Mouse (Mus musculus) MEL (cell line): ENCODE data around the gene Gm11564. TPM values are rescaled to one million over a fixed set of nuclear protein-coding genes. Genes with fewer than 3 reads are reported as not detected.

Source experiments
- polyA plus RNA-seq, 2 experiments: library from polyadenylated mRNA; stranded (reverse) in 1 of 2; unstranded in 1 of 2; fragments of >175 nt in 1 of 2; fragments of >200 nt in 1 of 2; gene quantifications; 2 replicates each; pipeline versions ENCODE4 v1.2.1 to v1.2.4; 2012; ENCODE audit warnings: low replicate concordance in 2 of 2, low read depth in 1 of 2; ENCODE audit not compliant: insufficient read length in 2 of 2, insufficient read depth in 1 of 2, missing spikeins in 1 of 2
- total RNA-seq: library from RNA; depleted of rRNA; stranded (reverse); fragments of 300-350 nt; gene quantifications from 2 replicates; pipeline ENCODE4 v1.2.3, GENCODE M21; 2012; rRNA removed

The Gm11564 gene
- total and polyA plus RNA-seq, 3 experiments: not detected

Other genes starting within 250 kb of the Gm11564 start
Only the 30 nearest of the 41 such genes appear.
- not detected in 2 replicates for gene Gm11562, start 195.2 kb downstream of the Gm11564 start, total RNA-seq
- gene Gm11562, start 195.2 kb downstream of the Gm11564 start, polyA plus RNA-seq: not detected
- gene Krtap4-1, start 187.4 kb downstream of the Gm11564 start, total RNA-seq: not detected in 2 replicates
- gene Krtap4-1, start 187.4 kb downstream of the Gm11564 start, polyA plus RNA-seq: not detected
- not detected in 2 replicates for gene Krtap4-2, start 180.6 kb downstream of the Gm11564 start, total RNA-seq
- gene Krtap4-2, start 180.6 kb downstream of the Gm11564 start, polyA plus RNA-seq: not detected
- gene Krtap4-7, start 171.6 kb downstream of the Gm11564 start, total RNA-seq: not detected in 2 replicates
- gene Krtap4-7, start 171.6 kb downstream of the Gm11564 start, polyA plus RNA-seq: not detected
- not detected in 2 replicates for gene Gm11555, start 165.4 kb downstream of the Gm11564 start, total RNA-seq
- not detected for gene Gm11555, start 165.4 kb downstream of the Gm11564 start, polyA plus RNA-seq
- gene Gm11563, start 156.7 kb downstream of the Gm11564 start, total RNA-seq: not detected in 2 replicates
- not detected for gene Gm11563, start 156.7 kb downstream of the Gm11564 start, polyA plus RNA-seq
- not detected in 2 replicates for gene Krtap4-6, start 149.7 kb downstream of the Gm11564 start, total RNA-seq
- not detected for gene Krtap4-6, start 149.7 kb downstream of the Gm11564 start, polyA plus RNA-seq
- gene Gm14190, start 124.9 kb downstream of the Gm11564 start, total RNA-seq: not detected in 2 replicates
- gene Gm14190, start 124.9 kb downstream of the Gm11564 start, polyA plus RNA-seq: not detected
- not detected in 2 replicates for gene Gm14180, start 81.4 kb downstream of the Gm11564 start, total RNA-seq
- gene Gm14180, start 81.4 kb downstream of the Gm11564 start, polyA plus RNA-seq: not detected
- gene Gm11595, start 42.8 kb downstream of the Gm11564 start, total RNA-seq: not detected in 2 replicates
- gene Gm11595, start 42.8 kb downstream of the Gm11564 start, polyA plus RNA-seq: not detected
- not detected in 2 replicates for gene Krtap4-8, start 35.0 kb downstream of the Gm11564 start, total RNA-seq
- not detected for gene Krtap4-8, start 35.0 kb downstream of the Gm11564 start, polyA plus RNA-seq
- not detected in 2 replicates for gene Krtap4-9, start 30.5 kb downstream of the Gm11564 start, total RNA-seq
- gene Krtap4-9, start 30.5 kb downstream of the Gm11564 start, polyA plus RNA-seq: not detected
- not detected in 2 replicates for gene Gm11596, start 22.2 kb downstream of the Gm11564 start, total RNA-seq
- gene Gm11596, start 22.2 kb downstream of the Gm11564 start, polyA plus RNA-seq: not detected
- gene Gm11569, start 16.7 kb downstream of the Gm11564 start, total RNA-seq: not detected in 2 replicates
- gene Gm11569, start 16.7 kb downstream of the Gm11564 start, polyA plus RNA-seq: not detected
- not detected in 2 replicates for gene Gm11554, start 11.2 kb downstream of the Gm11564 start, total RNA-seq
- gene Gm11554, start 11.2 kb downstream of the Gm11564 start, polyA plus RNA-seq: not detected
- gene Krtap4-13, start 5.8 kb downstream of the Gm11564 start, total RNA-seq: not detected in 2 replicates
- not detected for gene Krtap4-13, start 5.8 kb downstream of the Gm11564 start, polyA plus RNA-seq
- not detected in 2 replicates for gene 2300003K06Rik, start 22.4 kb upstream of the Gm11564 start, total RNA-seq
- gene 2300003K06Rik, start 22.4 kb upstream of the Gm11564 start, polyA plus RNA-seq: not detected
- gene Krtap4-16, start 35.9 kb upstream of the Gm11564 start, total RNA-seq: not detected in 2 replicates
- gene Krtap4-16, start 35.9 kb upstream of the Gm11564 start, polyA plus RNA-seq: not detected
- not detected in 2 replicates for gene Gm11568, start 42.3 kb upstream of the Gm11564 start, total RNA-seq
- gene Gm11568, start 42.3 kb upstream of the Gm11564 start, polyA plus RNA-seq: not detected
- not detected in 2 replicates for gene Gm11559, start 48.8 kb upstream of the Gm11564 start, total RNA-seq
- not detected for gene Gm11559, start 48.8 kb upstream of the Gm11564 start, polyA plus RNA-seq
- not detected in 2 replicates for gene Krtap9-1, start 57.7 kb upstream of the Gm11564 start, total RNA-seq
- not detected for gene Krtap9-1, start 57.7 kb upstream of the Gm11564 start, polyA plus RNA-seq
- gene Gm11567, start 63.5 kb upstream of the Gm11564 start, total RNA-seq: not detected in 2 replicates
- gene Gm11567, start 63.5 kb upstream of the Gm11564 start, polyA plus RNA-seq: not detected
- not detected in 2 replicates for gene Krtap31-1, start 92.3 kb upstream of the Gm11564 start, total RNA-seq
- not detected for gene Krtap31-1, start 92.3 kb upstream of the Gm11564 start, polyA plus RNA-seq
- gene Gm11565, start 99.1 kb upstream of the Gm11564 start, total RNA-seq: not detected in 2 replicates
- not detected for gene Gm11565, start 99.1 kb upstream of the Gm11564 start, polyA plus RNA-seq
- gene Krtap31-2, start 120.6 kb upstream of the Gm11564 start, total RNA-seq: not detected in 2 replicates
- gene Krtap31-2, start 120.6 kb upstream of the Gm11564 start, polyA plus RNA-seq: not detected
- gene Krtap9-5, start 132.8 kb upstream of the Gm11564 start, total RNA-seq: not detected in 2 replicates
- not detected for gene Krtap9-5, start 132.8 kb upstream of the Gm11564 start, polyA plus RNA-seq
- gene Krtap29-1, start 163.4 kb upstream of the Gm11564 start, total RNA-seq: not detected in 2 replicates
- gene Krtap29-1, start 163.4 kb upstream of the Gm11564 start, polyA plus RNA-seq: not detected
- gene Krtap16-1, start 170.9 kb upstream of the Gm11564 start, total RNA-seq: 0.08 TPM in 1 of 2 replicates, not detected in the other
- gene Krtap16-1, start 170.9 kb upstream of the Gm11564 start, polyA plus RNA-seq: not detected
- not detected in 2 replicates for gene Krtap17-1, start 178.3 kb upstream of the Gm11564 start, total RNA-seq
- not detected for gene Krtap17-1, start 178.3 kb upstream of the Gm11564 start, polyA plus RNA-seq
- gene Krt33a, start 200.5 kb upstream of the Gm11564 start, total RNA-seq: not detected in 2 replicates
- not detected for gene Krt33a, start 200.5 kb upstream of the Gm11564 start, polyA plus RNA-seq